Mouse (Mus musculus): ENCODE data around the gene Zfp112. TPM values are rescaled to one million over a fixed set of nuclear protein-coding genes. Genes with fewer than 3 reads are reported as not detected.

Zfp112 gene
- polyA plus RNA-seq, 1 experiment from 2014 or later, result 3.3 TPM

- Histone ChIP-seq H3K27ac (ENCODE audit: low read length) (no peak overlapping the region), H3K36me3 (ENCODE audit: insufficient read depth, low read length) (no peaks in the 10 kb centered on the region), H3K4me3 (ENCODE audit: low read depth, low read length) (no peak overlapping the region), H3K9me3 (ENCODE audit: low read length) (no peaks in the 10 kb centered on the region), H3K9ac (replicated peaks; ENCODE audit: low read depth) (no peak overlapping the region), H3K4me1 (ENCODE audit: insufficient read depth, low read depth, low read length) (peaks cover under 1% of the 10 kb centered on the region; the same call in 1 of the 2 replicates), H3K27me3 (replicated peaks; ENCODE audit: insufficient read depth, low read length) (no peaks in the 10 kb centered on the region), H3K4me2 (replicated peaks; ENCODE audit: low read depth, low read length) (no peak overlapping the region)
- no peak for DNase-seq (ENCODE audit: low spot score)
- ATAC-seq, result no peak
- 96% methylated on average over 12 of the region's 12 CpGs for WGBS
- TF ChIP-seq EP300 (IDR thresholded peaks at IDR 0.05), result no peak
- TF ChIP-seq CTCF (IDR thresholded peaks at IDR 0.05), result no peak
Measured at GRCm38 (mm10) chr7:24087485-24088125, 24.5 kb upstream of the Zfp112 start.

- ATAC-seq (no peak), DNase-seq (ENCODE audit: low spot score) (no peak)
- Histone ChIP-seq H3K27me3 (replicated peaks; ENCODE audit: insufficient read depth, low read length) (no peaks in the 10 kb centered on the region), H3K4me2 (replicated peaks; ENCODE audit: low read depth, low read length) (no peak overlapping the region), H3K36me3 (ENCODE audit: insufficient read depth, low read length) (peaks cover 76% of the 10 kb centered on the region), H3K9ac (replicated peaks; ENCODE audit: low read depth) (no peak overlapping the region), H3K27ac (ENCODE audit: low read length) (no peak overlapping the region), H3K4me1 (ENCODE audit: insufficient read depth, low read depth, low read length) (no peaks in the 10 kb centered on the region), H3K4me3 (ENCODE audit: low read depth, low read length) (no peak overlapping the region), H3K9me3 (ENCODE audit: low read length) (peaks cover 62% of the 10 kb centered on the region)
- no peak for TF ChIP-seq EP300 (IDR thresholded peaks at IDR 0.05)
- no peak for TF ChIP-seq CTCF (IDR thresholded peaks at IDR 0.05)
- 94% methylated on average over 9 of the region's 9 CpGs for WGBS
Measured at GRCm38 (mm10) chr7:24104403-24104802, 7.7 kb upstream of the Zfp112 start.

- H3K4me2 ChIP-seq (replicated peaks; ENCODE audit: low read depth, low read length), result no peak overlapping the region
- 95% methylated on average over 18 of the region's 18 CpGs for WGBS
- no peak overlapping the region for H3K4me3 ChIP-seq (ENCODE audit: low read depth, low read length)
- no peaks in the 10 kb centered on the region for H3K27me3 ChIP-seq (replicated peaks; ENCODE audit: insufficient read depth, low read length)
- no peaks in the 10 kb centered on the region for H3K4me1 ChIP-seq (ENCODE audit: insufficient read depth, low read depth, low read length)
- peaks cover 62% of the 10 kb centered on the region for H3K9me3 ChIP-seq (ENCODE audit: low read length)
- ATAC-seq (peak; percentile 5; the same call in 1 of the 2 replicates), DNase-seq (ENCODE audit: low spot score) (no peak)
- no peak overlapping the region for H3K27ac ChIP-seq (ENCODE audit: low read length)
- TF ChIP-seq EP300 (IDR thresholded peaks at IDR 0.05), result no peak
- no peak for TF ChIP-seq CTCF (IDR thresholded peaks at IDR 0.05)
- no peak overlapping the region for H3K9ac ChIP-seq (replicated peaks; ENCODE audit: low read depth)
- H3K36me3 ChIP-seq (ENCODE audit: insufficient read depth, low read length), result peaks cover 69% of the 10 kb centered on the region
Measured at GRCm38 (mm10) chr7:24105144-24105703, 6.9 kb upstream of the Zfp112 start.

GRCm38 (mm10) chr7:24110839-24111238 lies 1.3 kb upstream of the Zfp112 start:
- TF ChIP-seq EP300 (IDR thresholded peaks at IDR 0.05) (no peak), CTCF (IDR thresholded peaks at IDR 0.05) (no peak)
- no peak overlapping the region for H3K27ac ChIP-seq (ENCODE audit: low read length)
- DNase-seq (ENCODE audit: low spot score), result no peak
- WGBS, result 97% methylated on average over 7 of the region's 7 CpGs
- H3K4me2 ChIP-seq (replicated peaks; ENCODE audit: low read depth, low read length), result no peak overlapping the region
- no peaks in the 10 kb centered on the region for H3K4me1 ChIP-seq (ENCODE audit: insufficient read depth, low read depth, low read length)
- H3K9me3 ChIP-seq (ENCODE audit: low read length), result peaks cover 28% of the 10 kb centered on the region
- ATAC-seq, result no peak
- H3K36me3 ChIP-seq (ENCODE audit: insufficient read depth, low read length), result peaks cover 15% of the 10 kb centered on the region
- H3K4me3 ChIP-seq (ENCODE audit: low read depth, low read length), result no peak overlapping the region
- H3K27me3 ChIP-seq (replicated peaks; ENCODE audit: insufficient read depth, low read length), result no peaks in the 10 kb centered on the region
- H3K9ac ChIP-seq (replicated peaks; ENCODE audit: low read depth), result no peak overlapping the region

- Histone ChIP-seq H3K4me1 (ENCODE audit: insufficient read depth, low read depth, low read length) (no peaks in the 10 kb centered on the region), H3K9ac (replicated peaks; ENCODE audit: low read depth) (0 out of 2 replicates have a peak overlapping the region, but pooled peaks have one; percentile 19), H3K36me3 (ENCODE audit: insufficient read depth, low read length) (peaks cover 5% of the 10 kb centered on the region; the same call in 1 of the 2 replicates), H3K9me3 (ENCODE audit: low read length) (peaks cover 19% of the 10 kb centered on the region), H3K4me2 (replicated peaks; ENCODE audit: low read depth, low read length) (peak overlapping the region; percentile 83), H3K27me3 (replicated peaks; ENCODE audit: insufficient read depth, low read length) (no peaks in the 10 kb centered on the region), H3K4me3 (ENCODE audit: low read depth, low read length) (peak overlapping the region; percentile 61), H3K27ac (ENCODE audit: low read length) (peak overlapping the region; percentile 72)
- TF ChIP-seq CTCF (IDR thresholded peaks at IDR 0.05) (no peak), EP300 (IDR thresholded peaks at IDR 0.05) (no peak)
- WGBS, result 5% methylated on average over 9 of the region's 9 CpGs
- DNase-seq (ENCODE audit: low spot score) (no peak), ATAC-seq (no peak; the same call in 1 of the 2 replicates)
Measured at GRCm38 (mm10) chr7:24111772-24112155, 350 bp upstream of the Zfp112 start.

GRCm38 (mm10) chr7:24113001-24113400 lies 887 bp downstream of the Zfp112 start:
- Histone ChIP-seq H3K4me1 (ENCODE audit: insufficient read depth, low read depth, low read length) (no peaks in the 10 kb centered on the region), H3K4me3 (ENCODE audit: low read depth, low read length) (peak overlapping the region; percentile 61), H3K4me2 (replicated peaks; ENCODE audit: low read depth, low read length) (peak overlapping the region; percentile 83), H3K9ac (replicated peaks; ENCODE audit: low read depth) (peak overlapping the region; percentile 68), H3K36me3 (ENCODE audit: insufficient read depth, low read length) (peaks cover 3% of the 10 kb centered on the region; the same call in 1 of the 2 replicates), H3K9me3 (ENCODE audit: low read length) (peaks cover 8% of the 10 kb centered on the region), H3K27me3 (replicated peaks; ENCODE audit: insufficient read depth, low read length) (no peaks in the 10 kb centered on the region), H3K27ac (ENCODE audit: low read length) (peak overlapping the region; percentile 88)
- ATAC-seq (peak; percentile 65), DNase-seq (ENCODE audit: low spot score) (peak; percentile 89)
- 8% methylated on average over 12 of the region's 12 CpGs for WGBS
- TF ChIP-seq CTCF (IDR thresholded peaks at IDR 0.05), result no peak
- no peak for TF ChIP-seq EP300 (IDR thresholded peaks at IDR 0.05)
